Mouse (Mus musculus) thymus, adult 2 months (tissue): ENCODE data around the gene Dnaja2. TPM values are rescaled to one million over a fixed set of nuclear protein-coding genes. Genes with fewer than 3 reads are reported as not detected.

ENCODE experiments used
- DNase-seq: peaks from one replicate; pipeline ENCODE4 v3.0.0; 2021
- H3K27ac ChIP-seq: fragments of 200-500 bp; 2 replicates; pipeline ENCODE4 v1.5.1; 2012; ENCODE audit warnings: low read length, control low read depth; ENCODE audit not compliant: control insufficient read depth, insufficient read depth
- H3K27me3 ChIP-seq: fragments of 200-500 bp; 2 replicates; pipeline ENCODE4 v1.6.1; 2012; ENCODE audit warnings: mild to moderate bottlenecking, low read length, moderate library complexity, mixed read lengths; ENCODE audit not compliant: control insufficient read depth, insufficient read depth
- H3K36me3 ChIP-seq: fragments of 200-500 bp; 2 replicates; pipeline ENCODE4 v1.6.1; 2012; ENCODE audit warnings: mild to moderate bottlenecking, low read length, moderate library complexity; ENCODE audit not compliant: control insufficient read depth, insufficient read depth
- H3K4me1 ChIP-seq: fragments of 200-500 bp; replicated peaks from 2 replicates; pipeline ENCODE4 v1.6.1; 2012; ENCODE audit warnings: low read length; ENCODE audit not compliant: control insufficient read depth, insufficient read depth
- H3K4me3 ChIP-seq: fragments of 200-500 bp; 2 replicates; pipeline ENCODE4 v1.5.1; 2012; ENCODE audit warnings: mild to moderate bottlenecking, low read length, control low read depth, moderate library complexity; ENCODE audit not compliant: control insufficient read depth, insufficient read depth
- CTCF ChIP-seq: fragments of 200-500 bp; IDR thresholded peaks from 2 replicates; pipeline ENCODE4 v1.5.1; 2012; ENCODE audit warnings: mild to moderate bottlenecking, control low read depth, low read length, moderate library complexity, borderline replicate concordance; ENCODE audit not compliant: control insufficient read depth, poor library complexity, insufficient read depth; ENCODE audit errors: extremely low read depth
- POLR2A ChIP-seq: fragments of 200-500 bp; IDR thresholded peaks from 2 replicates; pipeline ENCODE4 v1.6.1; 2012; ENCODE audit warnings: mild to moderate bottlenecking, low read length, control low read depth, moderate library complexity; ENCODE audit not compliant: control insufficient read depth, poor library complexity, insufficient read depth; ENCODE audit errors: extremely low read depth
- WGBS: fragments of 180-500 bp; shearing (Covaris S2); methylation state at CpG from one replicate; pipeline ENCODE4 v1.1.7; 2018; 5-methylcytosine and 5-hydroxymethylcytosine counted together
- polyA plus RNA-seq: library from polyadenylated mRNA; depleted of rRNA; stranded (reverse); fragments of >200 nt; gene quantifications from 2 replicates; pipeline ENCODE4 v1.2.3, GENCODE M21; 2012

The Dnaja2 gene
- polyA plus RNA-seq, 1 experiment, result 10.1 TPM

GRCm38 (mm10) chr8:85595391-85595790 is 40.2 kb upstream of the Dnaja2 start:
- Histone ChIP-seq H3K27ac (no peak overlapping the region), H3K27me3 (no peaks in the 10 kb centered on the region), H3K4me3 (no peak overlapping the region), H3K4me1 (no peaks in the 10 kb centered on the region), H3K36me3 (no peaks in the 10 kb centered on the region)
- no peak for TF ChIP-seq CTCF
- TF ChIP-seq POLR2A, result no peak
- DNase-seq, result no peak
- WGBS, result 89% methylated on average over 6 of the region's 6 CpGs

GRCm38 (mm10) chr8:85594983-85595382 is 39.8 kb upstream of the Dnaja2 start:
- WGBS, result 64% methylated on average over 3 of the region's 3 CpGs
- Histone ChIP-seq H3K27me3 (no peaks in the 10 kb centered on the region), H3K36me3 (no peaks in the 10 kb centered on the region), H3K4me1 (no peaks in the 10 kb centered on the region), H3K4me3 (no peak overlapping the region), H3K27ac (no peak overlapping the region)
- no peak for TF ChIP-seq CTCF
- TF ChIP-seq POLR2A, result no peak
- no peak for DNase-seq

- TF ChIP-seq POLR2A (no peak), CTCF (no peak)
- Histone ChIP-seq H3K36me3 (no peaks in the 10 kb centered on the region), H3K27me3 (no peaks in the 10 kb centered on the region), H3K4me1 (no peaks in the 10 kb centered on the region), H3K4me3 (no peak overlapping the region), H3K27ac (no peak overlapping the region)
- DNase-seq, result no peak
- WGBS, result 86% methylated on average over 3 of the region's 3 CpGs
Observed at GRCm38 (mm10) chr8:85593324-85593723, 38.2 kb upstream of the Dnaja2 start.

- Histone ChIP-seq H3K4me3 (no peak overlapping the region), H3K27me3 (no peaks in the 10 kb centered on the region), H3K4me1 (no peaks in the 10 kb centered on the region), H3K27ac (no peak overlapping the region), H3K36me3 (no peaks in the 10 kb centered on the region)
- DNase-seq, result no peak
- WGBS, result 98% methylated on average over 1 of the region's 1 CpGs
- TF ChIP-seq POLR2A (no peak), CTCF (no peak)
Observed at GRCm38 (mm10) chr8:85591532-85591931, 36.4 kb upstream of the Dnaja2 start.

GRCm38 (mm10) chr8:85590258-85590657 is 35.1 kb upstream of the Dnaja2 start:
- 94% methylated on average over 1 of the region's 1 CpGs for WGBS
- Histone ChIP-seq H3K4me1 (no peaks in the 10 kb centered on the region), H3K27me3 (no peaks in the 10 kb centered on the region), H3K27ac (no peak overlapping the region), H3K4me3 (no peak overlapping the region), H3K36me3 (no peaks in the 10 kb centered on the region)
- no peak for DNase-seq
- TF ChIP-seq CTCF, result no peak
- TF ChIP-seq POLR2A, result no peak

GRCm38 (mm10) chr8:85588596-85588995 is 33.5 kb upstream of the Dnaja2 start:
- WGBS, result 84% methylated on average over 2 of the region's 2 CpGs
- Histone ChIP-seq H3K4me1 (no peaks in the 10 kb centered on the region), H3K4me3 (no peak overlapping the region), H3K27ac (no peak overlapping the region), H3K36me3 (no peaks in the 10 kb centered on the region), H3K27me3 (no peaks in the 10 kb centered on the region)
- no peak for DNase-seq
- TF ChIP-seq CTCF, result no peak
- no peak for TF ChIP-seq POLR2A

GRCm38 (mm10) chr8:85577666-85578065 is 22.5 kb upstream of the Dnaja2 start:
- DNase-seq, result no peak
- no peaks in the 10 kb centered on the region for H3K27me3 ChIP-seq
- TF ChIP-seq CTCF, result no peak
- WGBS, result 98% methylated on average over 3 of the region's 3 CpGs
- no peak overlapping the region for H3K4me3 ChIP-seq
- H3K36me3 ChIP-seq, result no peaks in the 10 kb centered on the region
- no peaks in the 10 kb centered on the region for H3K4me1 ChIP-seq
- H3K27ac ChIP-seq, result no peak overlapping the region
